Mouse (Mus musculus): Measurements from ENCODE around the gene Dclk1. TPM values are rescaled to one million over a fixed set of nuclear protein-coding genes. Genes with fewer than 3 reads are reported as not detected.
A peak's percentile ranks its signal among the peaks of the same experiment; 100 is the strongest.

Gene Dclk1
- polyA plus RNA-seq, 1 experiment: 1.1 TPM

- DNase-seq: no peak
- H3K27ac ChIP-seq (ENCODE audit: insufficient read depth, low read depth, low read length): no peak overlapping the region
- H3K4me3 ChIP-seq (ENCODE audit: insufficient read depth, low read depth, low read length): no peak overlapping the region
- TF ChIP-seq POLR2A (IDR thresholded peaks at IDR 0.05; ENCODE audit: low read depth, low read length) (no peak), CTCF (conservative IDR thresholded peaks at IDR 0.05; ENCODE audit: insufficient read depth, insufficient read length, low read depth, low read length) (no peak)
- 59% methylated on average over 4 of the region's 4 CpGs for WGBS
- no peaks in the 10 kb centered on the region for H3K36me3 ChIP-seq (ENCODE audit: control insufficient read depth, insufficient read depth, low read length)
- H3K4me1 ChIP-seq (ENCODE audit: control insufficient read depth, insufficient read depth, low read length): no peaks in the 10 kb centered on the region
- no peaks in the 10 kb centered on the region for H3K27me3 ChIP-seq (replicated peaks; ENCODE audit: control insufficient read depth, insufficient read depth, low read length)
These were observed 308.8 kb downstream of the Dclk1 start for GRCm38 (mm10) chr3:55550962-55551361.

- H3K27ac ChIP-seq (ENCODE audit: insufficient read depth, low read depth, low read length): no peak overlapping the region
- H3K4me3 ChIP-seq (ENCODE audit: insufficient read depth, low read depth, low read length): no peak overlapping the region
- no peaks in the 10 kb centered on the region for H3K27me3 ChIP-seq (replicated peaks; ENCODE audit: control insufficient read depth, insufficient read depth, low read length)
- no peaks in the 10 kb centered on the region for H3K4me1 ChIP-seq (ENCODE audit: control insufficient read depth, insufficient read depth, low read length)
- TF ChIP-seq CTCF (conservative IDR thresholded peaks at IDR 0.05; ENCODE audit: insufficient read depth, insufficient read length, low read depth, low read length) (no peak), POLR2A (IDR thresholded peaks at IDR 0.05; ENCODE audit: low read depth, low read length) (no peak)
- 91% methylated on average over 4 of the region's 4 CpGs for WGBS
- DNase-seq: no peak
- no peaks in the 10 kb centered on the region for H3K36me3 ChIP-seq (ENCODE audit: control insufficient read depth, insufficient read depth, low read length)
These were observed 309.7 kb downstream of the Dclk1 start for GRCm38 (mm10) chr3:55551912-55552311.

- Histone ChIP-seq H3K27ac (ENCODE audit: insufficient read depth, low read depth, low read length) (no peak overlapping the region), H3K4me3 (ENCODE audit: insufficient read depth, low read depth, low read length) (no peak overlapping the region), H3K27me3 (replicated peaks; ENCODE audit: control insufficient read depth, insufficient read depth, low read length) (no peaks in the 10 kb centered on the region), H3K36me3 (ENCODE audit: control insufficient read depth, insufficient read depth, low read length) (no peaks in the 10 kb centered on the region), H3K4me1 (ENCODE audit: control insufficient read depth, insufficient read depth, low read length) (no peaks in the 10 kb centered on the region)
- WGBS: 95% methylated on average over 9 of the region's 9 CpGs
- no peak for DNase-seq
- TF ChIP-seq POLR2A (IDR thresholded peaks at IDR 0.05; ENCODE audit: low read depth, low read length) (no peak), CTCF (conservative IDR thresholded peaks at IDR 0.05; ENCODE audit: insufficient read depth, insufficient read length, low read depth, low read length) (no peak)
These were observed 310.9 kb downstream of the Dclk1 start for GRCm38 (mm10) chr3:55553031-55553430.

DNA sequence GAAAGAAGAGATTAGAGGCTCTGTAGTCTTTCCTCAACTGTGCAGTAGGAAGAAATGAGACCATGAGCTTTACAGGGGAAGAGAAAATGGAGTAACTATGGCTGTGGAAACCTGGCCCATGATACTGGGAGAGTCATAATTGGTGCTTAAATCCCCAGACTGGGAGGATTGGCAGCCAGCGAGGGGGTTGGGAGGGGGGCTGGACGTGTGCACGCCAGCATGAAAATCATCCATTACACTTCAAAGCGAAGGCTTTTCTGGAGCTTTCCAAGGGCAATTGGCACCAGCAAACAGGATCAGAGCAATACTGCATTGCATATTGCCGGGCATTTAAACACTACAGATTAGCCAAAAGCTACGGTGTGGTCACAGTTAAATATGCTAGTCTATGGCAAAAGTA lies 313.7 kb downstream of the Dclk1 start:
- H3K4me3 ChIP-seq (ENCODE audit: insufficient read depth, low read depth, low read length): no peak overlapping the region
- 81% methylated on average over 6 of the region's 6 CpGs for WGBS
- no peaks in the 10 kb centered on the region for H3K36me3 ChIP-seq (ENCODE audit: control insufficient read depth, insufficient read depth, low read length)
- DNase-seq: no peak
- TF ChIP-seq CTCF (conservative IDR thresholded peaks at IDR 0.05; ENCODE audit: insufficient read depth, insufficient read length, low read depth, low read length) (no peak), POLR2A (IDR thresholded peaks at IDR 0.05; ENCODE audit: low read depth, low read length) (no peak)
- H3K27me3 ChIP-seq (replicated peaks; ENCODE audit: control insufficient read depth, insufficient read depth, low read length): no peaks in the 10 kb centered on the region
- H3K4me1 ChIP-seq (ENCODE audit: control insufficient read depth, insufficient read depth, low read length): no peaks in the 10 kb centered on the region
- no peak overlapping the region for H3K27ac ChIP-seq (ENCODE audit: insufficient read depth, low read depth, low read length)

GRCm38 (mm10) chr3:55558570-55558969 lies 316.4 kb downstream of the Dclk1 start:
- no peaks in the 10 kb centered on the region for H3K27me3 ChIP-seq (replicated peaks; ENCODE audit: control insufficient read depth, insufficient read depth, low read length)
- TF ChIP-seq CTCF (conservative IDR thresholded peaks at IDR 0.05; ENCODE audit: insufficient read depth, insufficient read length, low read depth, low read length): no peak
- TF ChIP-seq POLR2A (IDR thresholded peaks at IDR 0.05; ENCODE audit: low read depth, low read length): no peak
- no peaks in the 10 kb centered on the region for H3K4me1 ChIP-seq (ENCODE audit: control insufficient read depth, insufficient read depth, low read length)
- H3K36me3 ChIP-seq (ENCODE audit: control insufficient read depth, insufficient read depth, low read length): no peaks in the 10 kb centered on the region
- 45% methylated on average over 1 of the region's 1 CpGs for WGBS
- no peak overlapping the region for H3K27ac ChIP-seq (ENCODE audit: insufficient read depth, low read depth, low read length)
- no peak for DNase-seq
- H3K4me3 ChIP-seq (ENCODE audit: insufficient read depth, low read depth, low read length): no peak overlapping the region

DNA sequence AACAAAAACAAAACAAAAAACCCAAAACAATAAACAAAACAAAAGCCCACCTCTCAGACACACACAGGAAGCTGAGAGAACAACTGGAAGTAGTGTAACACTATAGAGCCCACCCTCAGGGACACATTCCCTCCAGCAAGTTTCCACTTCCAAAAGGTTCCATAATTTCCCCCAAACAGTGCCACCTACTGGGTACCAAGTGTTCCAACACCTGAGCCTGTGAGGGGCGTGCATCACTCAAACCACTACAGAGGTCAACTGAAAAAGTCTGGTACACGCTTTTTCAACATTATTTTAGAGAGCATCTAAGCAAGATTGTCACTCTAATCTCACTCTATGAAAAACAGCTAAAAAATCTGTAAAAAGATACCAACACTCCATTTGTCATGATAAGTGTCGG lies 325.3 kb downstream of the Dclk1 start:
- 96% methylated on average over 3 of the region's 3 CpGs for WGBS
- Histone ChIP-seq H3K27ac (ENCODE audit: insufficient read depth, low read depth, low read length) (no peak overlapping the region), H3K4me3 (ENCODE audit: insufficient read depth, low read depth, low read length) (no peak overlapping the region), H3K4me1 (ENCODE audit: control insufficient read depth, insufficient read depth, low read length) (no peaks in the 10 kb centered on the region), H3K27me3 (replicated peaks; ENCODE audit: control insufficient read depth, insufficient read depth, low read length) (no peaks in the 10 kb centered on the region), H3K36me3 (ENCODE audit: control insufficient read depth, insufficient read depth, low read length) (no peaks in the 10 kb centered on the region)
- no peak for DNase-seq
- TF ChIP-seq CTCF (conservative IDR thresholded peaks at IDR 0.05; ENCODE audit: insufficient read depth, insufficient read length, low read depth, low read length) (peak; percentile 30; the same call in 1 of the 2 replicates), POLR2A (IDR thresholded peaks at IDR 0.05; ENCODE audit: low read depth, low read length) (no peak)

- no peaks in the 10 kb centered on the region for H3K4me1 ChIP-seq (ENCODE audit: control insufficient read depth, insufficient read depth, low read length)
- no peak for TF ChIP-seq CTCF (conservative IDR thresholded peaks at IDR 0.05; ENCODE audit: insufficient read depth, insufficient read length, low read depth, low read length)
- no peak for TF ChIP-seq POLR2A (IDR thresholded peaks at IDR 0.05; ENCODE audit: low read depth, low read length)
- H3K36me3 ChIP-seq (ENCODE audit: control insufficient read depth, insufficient read depth, low read length): no peaks in the 10 kb centered on the region
- no peak for DNase-seq
- 52% methylated on average over 10 of the region's 10 CpGs for WGBS
- H3K27me3 ChIP-seq (replicated peaks; ENCODE audit: control insufficient read depth, insufficient read depth, low read length): no peaks in the 10 kb centered on the region
- no peak overlapping the region for H3K4me3 ChIP-seq (ENCODE audit: insufficient read depth, low read depth, low read length)
- H3K27ac ChIP-seq (ENCODE audit: insufficient read depth, low read depth, low read length): no peak overlapping the region
These were observed 327.4 kb downstream of the Dclk1 start for GRCm38 (mm10) chr3:55569539-55569938.

GRCm38 (mm10) chr3:55571034-55571433 lies 328.9 kb downstream of the Dclk1 start:
- H3K27me3 ChIP-seq (replicated peaks; ENCODE audit: control insufficient read depth, insufficient read depth, low read length): no peaks in the 10 kb centered on the region
- no peak for DNase-seq
- H3K27ac ChIP-seq (ENCODE audit: insufficient read depth, low read depth, low read length): no peak overlapping the region
- H3K36me3 ChIP-seq (ENCODE audit: control insufficient read depth, insufficient read depth, low read length): no peaks in the 10 kb centered on the region
- TF ChIP-seq CTCF (conservative IDR thresholded peaks at IDR 0.05; ENCODE audit: insufficient read depth, insufficient read length, low read depth, low read length) (no peak), POLR2A (IDR thresholded peaks at IDR 0.05; ENCODE audit: low read depth, low read length) (no peak)
- H3K4me3 ChIP-seq (ENCODE audit: insufficient read depth, low read depth, low read length): no peak overlapping the region
- 95% methylated on average over 3 of the region's 3 CpGs for WGBS
- H3K4me1 ChIP-seq (ENCODE audit: control insufficient read depth, insufficient read depth, low read length): no peaks in the 10 kb centered on the region

Data from kidney, adult 2 months (tissue).